Comparison of ENCODE assay signal across 19 mouse cellular contexts in genomic region chr2:116978809-116979208, GRCm38 (mm10).
DNase-seq lines count a peak whose midpoint lies in the region; ATAC-seq and TF ChIP-seq lines count a peak whose summit lies in the region.
"Had no signal": no experiment of that assay in that cellular context is flagged by ENCODE, and none has a peak within 500 bp of the region (broad histone marks: within the 10 kb centered on the region; RNA-seq: fewer than 3 reads in every experiment).

No protein-coding gene starts in this region.

- no peak for ATAC-seq in liver, embryonic 11.5 days (replicated peaks; ENCODE audit: low FRiP score)
- no peak for ATAC-seq in megakaryocyte progenitor cell, adult 5-6 weeks (replicated peaks; ENCODE audit: poor library complexity)
- ATAC-seq: forebrain, postnatal 0 days had no signal

- H3K27me3 ChIP-seq in heart, embryonic 10.5 days (ENCODE audit: insufficient read depth, poor library complexity, severe bottlenecking) = no peaks in the 10 kb centered on the region
- no peaks in the 10 kb centered on the region for H3K27me3 ChIP-seq in E14TG2a.4 (ENCODE audit: insufficient read depth, low read length)
- H3K27me3 ChIP-seq in liver, embryonic 11.5 days (replicated peaks; ENCODE audit: control insufficient read depth, insufficient read depth, low read length) = no peaks in the 10 kb centered on the region; the same call in 1 of the 2 replicates
- H3K27me3 ChIP-seq: heart, embryonic 12.5 days; neural tube, embryonic 13.5 days had no signal

- H3K4me2 ChIP-seq in liver, embryonic 11.5 days = no peak overlapping the region
- H3K4me2 ChIP-seq: heart, embryonic 12.5 days; neural tube, embryonic 13.5 days had no signal

- no peak overlapping the region for H3K9ac ChIP-seq in liver, embryonic 11.5 days (ENCODE audit: low read depth, low read length)
- H3K9ac ChIP-seq: forebrain, postnatal 0 days; heart, embryonic 12.5 days; neural tube, embryonic 13.5 days had no signal

- TF ChIP-seq POLR2A in embryonic fibroblast, embryonic 13.5 days (IDR thresholded peaks at IDR 0.05; ENCODE audit: low read depth, low read length) = no peak

- H3K4me1 ChIP-seq in heart, embryonic 10.5 days = peaks cover 52% of the 10 kb centered on the region
- H3K4me1 ChIP-seq in E14TG2a.4 (replicated peaks; ENCODE audit: low read depth, low read length) = peaks cover 81% of the 10 kb centered on the region
- H3K4me1 ChIP-seq in embryonic fibroblast, embryonic 13.5 days (ENCODE audit: control insufficient read depth, insufficient read depth, low read length) = peaks cover 15% of the 10 kb centered on the region
- H3K4me1 ChIP-seq in liver, embryonic 11.5 days (replicated peaks; ENCODE audit: control insufficient read depth, insufficient read depth, low read length) = peaks cover 7% of the 10 kb centered on the region; the same call in 1 of the 2 replicates

- intact Hi-C loops in heart, postnatal 36 days (cut with DNase I) = no loop called here

- no peaks in the 10 kb centered on the region; the same call in 1 of the 2 replicates for H3K9me3 ChIP-seq in heart, embryonic 10.5 days
- no peaks in the 10 kb centered on the region for H3K9me3 ChIP-seq in E14TG2a.4 (ENCODE audit: low read length)
- no peaks in the 10 kb centered on the region for H3K9me3 ChIP-seq in liver, embryonic 11.5 days (ENCODE audit: control insufficient read depth, low read length)
- H3K9me3 ChIP-seq: heart, embryonic 12.5 days; neural tube, embryonic 13.5 days had no signal

- no peak for DNase-seq in heart, embryonic 10.5 days (ENCODE audit: low spot score)
- DNase-seq in heart, postnatal 36 days = no peak
- DNase-seq in embryo, embryonic 10 days (ENCODE audit: low spot score) = peak; percentile 29
- DNase-seq in liver, embryonic 11.5 days (ENCODE audit: low spot score) = no peak
- no peak for DNase-seq in yolk sac, embryonic 10.5 days (ENCODE audit: low spot score)
- DNase-seq: cerebellum, adult 9-10 months; forebrain, postnatal 0 days; gastrocnemius, postnatal 14 days; heart, postnatal 4 days; kidney, adult 8-10 months; lung, postnatal 36 days; right cerebral cortex, adult 18-20 months; spleen, adult 18-20 months; thymus, postnatal 14 days had no signal

- peak overlapping the region; percentile 52; the same call in 1 of the 2 replicates for H3K27ac ChIP-seq in heart, embryonic 10.5 days
- peak overlapping the region; percentile 29; the same call in 1 of the 2 replicates for H3K27ac ChIP-seq in embryonic fibroblast, embryonic 13.5 days (ENCODE audit: insufficient read depth, low read length)
- H3K27ac ChIP-seq in liver, embryonic 11.5 days (ENCODE audit: low read depth, low read length) = no peak overlapping the region

- H3K36me3 ChIP-seq in heart, embryonic 10.5 days = no peaks in the 10 kb centered on the region
- H3K36me3 ChIP-seq in E14TG2a.4 (ENCODE audit: insufficient read depth, low read length) = no peaks in the 10 kb centered on the region
- H3K36me3 ChIP-seq in liver, embryonic 11.5 days (ENCODE audit: control insufficient read depth, insufficient read depth, low read length) = no peaks in the 10 kb centered on the region
- H3K36me3 ChIP-seq: heart, embryonic 12.5 days; neural tube, embryonic 13.5 days had no signal

- H3K4me3 ChIP-seq in heart, embryonic 10.5 days = no peak overlapping the region
- 0 out of 2 replicates have a peak overlapping the region, but pooled peaks have one; percentile 13 for H3K4me3 ChIP-seq in E14TG2a.4 (replicated peaks; ENCODE audit: low read length)
- no peak overlapping the region for H3K4me3 ChIP-seq in embryonic fibroblast, embryonic 13.5 days (ENCODE audit: insufficient read depth, low read length)
- H3K4me3 ChIP-seq in liver, embryonic 11.5 days (ENCODE audit: low read depth, low read length) = no peak overlapping the region
- H3K4me3 ChIP-seq: heart, embryonic 12.5 days; neural tube, embryonic 13.5 days had no signal

- no peak; the same call in 1 of the 2 replicates for TF ChIP-seq CTCF in E14TG2a.4 (conservative IDR thresholded peaks at IDR 0.05; ENCODE audit: low read length)
- TF ChIP-seq CTCF in embryonic fibroblast, embryonic 13.5 days (IDR thresholded peaks at IDR 0.05; ENCODE audit: borderline replicate concordance, insufficient read depth, low read length) = no peak

- 62% methylated on average over 4 of the region's 4 CpGs for WGBS in heart, embryonic 10.5 days
- WGBS in liver, embryonic 11.5 days = 63% methylated on average over 4 of the region's 4 CpGs
